Mouse (Mus musculus): ENCODE results near the gene A930004D18Rik. TPM values are rescaled to one million over a fixed set of nuclear protein-coding genes. Genes with fewer than 3 reads are reported as not detected.
"Not testable (repeated sequence)": the region's sequence is repeated elsewhere in the genome, so short reads cannot be mapped to it uniquely, and the experiment has no call there.

A930004D18Rik gene
- total RNA-seq, 4 experiments from 2014 or later, result 3.5 to 7.3 (median 5.5) TPM

DNA sequence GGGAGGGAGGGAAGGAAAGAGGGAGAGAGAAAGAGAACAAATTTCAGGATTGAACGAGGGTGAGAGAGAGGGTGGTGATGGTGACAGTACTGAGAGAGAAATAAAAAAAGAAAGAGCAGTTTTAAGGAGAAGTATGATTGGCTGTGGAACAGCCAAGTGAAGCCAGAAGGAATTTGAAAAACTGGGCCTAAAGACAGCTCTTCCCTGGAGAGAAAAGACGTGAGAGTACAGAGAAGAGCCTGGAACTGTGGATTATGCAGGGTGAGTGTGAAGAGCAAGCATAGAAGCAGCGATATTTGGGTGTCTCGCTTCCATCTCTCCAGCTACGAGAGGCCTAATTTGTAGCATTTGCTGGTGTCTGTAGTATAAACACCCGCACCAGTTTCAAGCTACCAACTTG is 26.3 kb downstream of the A930004D18Rik start:
- DNase-seq (ENCODE audit: low spot score), result no peak

DNA sequence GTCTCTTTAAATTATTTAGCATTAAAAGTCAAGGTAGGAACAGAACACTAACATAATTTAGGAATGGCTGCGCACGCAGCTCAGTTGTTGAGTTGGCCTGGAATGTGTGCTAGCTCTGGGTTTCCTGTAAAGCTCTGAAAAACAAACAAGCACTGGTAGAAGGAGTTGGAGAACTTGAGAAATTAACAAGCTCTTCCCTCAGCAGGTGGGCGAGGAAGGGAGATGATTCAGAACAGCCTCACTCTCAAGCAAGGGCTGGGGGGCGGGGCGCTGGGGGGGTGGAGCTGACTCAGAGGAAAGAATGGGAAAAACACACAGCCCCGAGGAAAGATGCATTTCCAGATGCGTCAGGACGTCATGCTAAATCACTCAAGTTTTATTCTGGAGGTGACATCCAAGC is 32.4 kb downstream of the A930004D18Rik start:
- no peak for DNase-seq (ENCODE audit: low spot score)

DNA sequence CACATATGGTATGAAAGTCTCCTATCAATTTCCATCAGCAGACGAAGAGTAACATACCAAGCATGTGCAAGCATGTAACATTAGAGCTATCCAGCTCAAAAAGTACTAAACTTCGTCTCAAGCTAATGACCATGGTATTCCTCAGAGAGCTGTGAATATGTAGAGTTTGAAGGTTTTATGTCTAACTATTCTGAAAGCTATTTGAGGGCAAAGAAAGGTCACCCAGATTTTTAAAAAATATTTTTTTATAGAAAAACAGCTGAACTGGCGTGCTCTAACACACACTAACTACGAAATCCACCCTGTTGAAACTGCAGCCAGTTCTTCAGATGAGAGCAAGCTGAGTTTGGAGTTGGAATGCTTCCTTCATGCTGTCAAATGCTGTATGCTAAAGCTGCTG is 33.3 kb downstream of the A930004D18Rik start:
- no peak for DNase-seq (ENCODE audit: low spot score)

DNA sequence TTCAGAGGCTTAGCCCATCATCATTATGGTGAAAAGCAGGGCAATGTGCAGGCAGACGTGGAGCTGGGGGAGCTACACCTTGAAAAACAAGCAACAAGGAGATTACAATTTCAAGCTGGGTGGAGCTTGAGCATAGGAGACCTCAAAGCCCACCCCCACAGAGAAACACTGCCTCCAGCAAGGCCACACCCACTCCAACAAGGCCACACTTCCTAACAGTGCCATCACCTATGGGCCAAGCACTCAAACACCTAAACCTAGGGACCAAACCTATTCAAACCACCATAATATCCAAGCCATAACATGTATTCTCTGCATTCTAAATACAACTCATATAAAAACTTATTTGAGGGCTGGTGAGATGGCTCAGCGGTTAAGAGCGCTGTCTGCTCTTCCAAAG is 35.2 kb downstream of the A930004D18Rik start:
- no peak for DNase-seq (ENCODE audit: low spot score)

DNA sequence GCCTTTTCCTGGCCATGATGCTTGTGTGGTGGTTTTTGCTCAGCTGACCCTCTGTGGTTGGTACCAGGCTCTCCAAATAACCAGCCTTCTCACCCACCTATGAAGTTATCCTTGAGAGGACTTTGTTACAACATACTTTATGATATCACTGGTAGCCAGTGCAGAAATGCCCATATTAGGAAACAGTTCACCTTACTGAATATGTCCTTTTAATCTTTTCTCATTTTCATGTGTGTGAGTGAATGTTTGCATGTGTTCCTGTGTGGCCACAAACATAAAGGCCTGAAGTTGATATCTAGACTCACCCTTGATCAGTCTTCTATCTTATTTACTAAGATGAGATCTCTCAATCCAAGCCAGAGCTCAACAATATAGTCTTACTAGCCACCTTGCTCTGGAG is 40.7 kb downstream of the A930004D18Rik start, which contains the start of gene H2al2a:
Gene H2al2a, minus strand, starts transcription at position 101 of the 400 bp plus-strand sequence.
- no peak for DNase-seq (ENCODE audit: low spot score)

DNA sequence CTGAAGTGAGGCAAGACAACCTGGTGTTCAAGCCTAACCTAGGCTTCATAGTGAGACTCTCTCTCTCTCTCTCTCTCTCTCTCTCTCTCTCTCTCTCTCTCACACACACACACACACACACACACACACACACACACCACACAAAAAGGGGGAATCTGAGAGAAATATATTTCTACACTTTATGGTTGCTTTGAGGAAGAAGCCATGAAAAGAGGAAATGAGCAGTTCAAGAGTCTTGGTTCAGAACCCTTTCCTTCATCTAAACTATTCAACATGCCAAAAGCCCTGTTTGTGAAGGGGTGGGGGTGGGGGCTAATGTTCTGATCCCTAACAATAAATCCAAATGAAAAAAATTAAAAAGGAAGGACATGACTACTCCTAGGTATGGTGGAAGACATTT is 48.0 kb downstream of the A930004D18Rik start:
- no peak for DNase-seq (ENCODE audit: low spot score)

DNA sequence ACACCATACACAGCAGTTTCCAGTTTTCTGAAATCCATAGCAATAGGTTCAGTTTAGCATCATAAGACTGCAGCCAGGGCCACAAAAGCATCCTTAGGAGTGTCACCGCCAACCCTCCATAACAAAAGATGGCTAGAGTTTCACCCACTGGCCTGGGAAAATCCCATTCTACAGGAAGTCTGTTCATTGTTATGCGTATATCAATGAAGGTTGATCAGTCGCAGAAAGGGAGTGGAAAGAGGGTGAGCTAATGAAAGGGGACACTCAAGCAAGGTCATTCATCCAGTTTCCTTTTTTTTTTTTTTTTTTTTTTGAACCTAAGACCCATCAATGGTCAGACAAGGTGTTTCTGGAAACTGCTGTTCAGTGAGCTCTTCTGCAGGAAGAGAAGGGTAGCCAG is 48.4 kb downstream of the A930004D18Rik start:
- no peak for DNase-seq (ENCODE audit: low spot score)

DNA sequence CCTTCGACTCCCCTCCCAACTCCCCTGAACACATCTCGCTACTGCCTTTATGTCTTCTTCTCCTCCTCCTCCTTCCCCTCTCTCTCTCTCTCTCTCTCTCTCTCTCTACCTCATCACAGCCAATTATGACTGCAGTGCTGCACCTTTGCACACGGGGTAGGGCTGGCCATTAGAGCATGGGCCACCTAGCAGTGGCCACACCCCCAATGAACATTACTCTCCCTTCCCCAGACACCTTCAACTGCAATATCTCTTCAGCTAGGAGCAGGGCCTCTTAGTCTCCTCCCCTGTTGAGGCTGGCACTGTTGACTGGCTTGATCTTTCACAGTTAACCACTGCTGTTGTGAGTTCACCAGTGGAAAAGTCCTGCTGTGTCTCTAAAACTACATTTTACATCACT is 50.8 kb downstream of the A930004D18Rik start:
- DNase-seq (ENCODE audit: low spot score), result no peak

DNA sequence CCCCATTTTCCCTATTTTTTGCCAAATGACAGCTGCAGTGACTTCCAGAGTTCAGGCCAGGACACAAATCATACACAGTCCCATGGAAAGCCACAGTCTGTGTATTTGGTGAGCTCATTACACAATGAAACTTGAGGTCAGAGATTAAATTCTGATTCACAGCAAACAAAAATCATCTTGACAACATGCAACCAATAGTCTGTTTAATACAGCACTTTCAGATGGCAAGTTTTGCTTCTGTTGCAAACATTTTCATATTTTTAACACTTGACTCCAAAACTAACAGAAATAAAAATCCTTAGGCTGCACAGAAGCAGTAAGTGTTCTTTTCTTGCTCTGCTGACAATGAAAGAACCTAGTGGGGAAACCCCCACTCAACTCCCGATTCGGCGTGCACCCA is 52.8 kb downstream of the A930004D18Rik start:
- no peak for DNase-seq (ENCODE audit: low spot score)

DNA sequence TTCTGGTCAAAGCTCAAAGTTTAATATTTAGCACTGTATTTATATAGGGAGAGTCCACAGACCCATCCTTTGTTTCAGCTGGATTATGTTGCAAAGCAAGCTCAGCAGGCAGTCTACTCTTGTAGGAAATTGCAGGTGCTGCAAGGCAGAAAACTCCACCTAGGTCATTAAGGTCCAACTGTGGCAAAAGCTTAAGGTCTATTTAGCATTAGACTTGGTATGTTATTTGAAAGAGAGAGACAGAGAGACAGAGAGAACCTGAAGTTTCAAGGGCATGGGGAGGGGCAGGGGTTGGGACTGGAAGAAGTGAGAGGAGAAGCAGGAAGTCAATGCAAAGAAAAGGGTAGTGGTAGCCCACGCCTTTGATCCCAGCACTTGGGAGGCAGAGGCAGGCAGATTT is 54.8 kb downstream of the A930004D18Rik start:
- no peak for DNase-seq (ENCODE audit: low spot score)

DNA sequence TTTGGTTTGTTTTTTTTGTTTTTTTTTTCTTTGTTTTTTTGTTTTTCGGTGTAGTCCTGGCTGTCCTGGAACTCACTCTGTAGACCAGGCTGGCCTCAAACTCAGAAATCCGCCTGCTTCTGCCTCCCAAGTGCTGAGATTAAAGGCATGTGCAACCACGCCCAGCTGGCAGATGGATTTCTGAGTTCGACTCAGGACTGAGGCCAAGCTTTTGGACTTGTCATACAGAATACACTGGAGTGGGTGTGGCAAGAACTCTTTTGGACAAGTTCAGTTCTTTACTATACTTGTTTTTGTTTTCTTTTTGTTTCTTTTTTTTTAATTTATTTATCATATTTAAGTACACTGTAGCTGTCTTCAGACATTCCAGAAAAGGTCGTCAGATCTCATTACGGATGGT is 58.8 kb downstream of the A930004D18Rik start:
- DNase-seq (ENCODE audit: low spot score), result no peak

DNA sequence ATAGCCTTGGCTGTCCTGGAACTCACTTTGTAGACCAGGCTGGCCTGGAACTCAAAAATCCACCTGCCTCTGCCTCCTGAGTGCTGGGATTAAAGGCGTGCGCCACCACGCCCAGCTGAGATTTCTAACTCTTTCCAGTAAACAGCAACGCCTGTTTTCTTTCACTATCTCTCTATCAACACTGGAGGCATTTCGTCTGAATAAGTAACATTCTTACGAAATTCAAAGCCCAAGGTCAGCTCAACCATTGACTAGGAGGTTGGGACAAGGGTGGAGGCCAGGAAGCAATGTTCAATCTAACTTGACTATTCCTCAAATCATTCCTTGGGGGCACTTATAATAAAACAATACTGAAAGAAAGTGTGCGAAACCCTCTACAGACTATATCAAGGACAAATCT is 59.3 kb downstream of the A930004D18Rik start:
- not testable (repeated sequence) for DNase-seq (ENCODE audit: low spot score)

DNA sequence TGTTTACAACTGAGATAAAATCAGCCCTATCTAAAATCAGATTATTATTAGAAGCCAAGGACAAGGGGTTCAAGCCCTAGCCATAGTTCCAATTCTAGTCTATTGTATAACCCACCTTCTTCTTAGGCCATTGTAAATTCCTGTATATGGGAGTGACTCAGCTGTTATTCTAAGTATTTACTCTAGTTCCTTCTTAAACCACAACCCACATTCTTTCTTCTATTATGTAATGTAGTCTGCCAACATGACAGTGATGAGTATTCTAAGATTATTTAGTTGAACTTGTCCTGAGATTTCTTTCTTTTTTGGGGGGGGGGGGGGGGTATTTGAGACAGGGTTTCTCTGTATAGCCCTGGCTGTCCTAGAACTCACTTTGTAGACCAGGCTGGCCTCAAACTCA is 59.9 kb downstream of the A930004D18Rik start:
- not testable (repeated sequence) for DNase-seq (ENCODE audit: low spot score)

DNA sequence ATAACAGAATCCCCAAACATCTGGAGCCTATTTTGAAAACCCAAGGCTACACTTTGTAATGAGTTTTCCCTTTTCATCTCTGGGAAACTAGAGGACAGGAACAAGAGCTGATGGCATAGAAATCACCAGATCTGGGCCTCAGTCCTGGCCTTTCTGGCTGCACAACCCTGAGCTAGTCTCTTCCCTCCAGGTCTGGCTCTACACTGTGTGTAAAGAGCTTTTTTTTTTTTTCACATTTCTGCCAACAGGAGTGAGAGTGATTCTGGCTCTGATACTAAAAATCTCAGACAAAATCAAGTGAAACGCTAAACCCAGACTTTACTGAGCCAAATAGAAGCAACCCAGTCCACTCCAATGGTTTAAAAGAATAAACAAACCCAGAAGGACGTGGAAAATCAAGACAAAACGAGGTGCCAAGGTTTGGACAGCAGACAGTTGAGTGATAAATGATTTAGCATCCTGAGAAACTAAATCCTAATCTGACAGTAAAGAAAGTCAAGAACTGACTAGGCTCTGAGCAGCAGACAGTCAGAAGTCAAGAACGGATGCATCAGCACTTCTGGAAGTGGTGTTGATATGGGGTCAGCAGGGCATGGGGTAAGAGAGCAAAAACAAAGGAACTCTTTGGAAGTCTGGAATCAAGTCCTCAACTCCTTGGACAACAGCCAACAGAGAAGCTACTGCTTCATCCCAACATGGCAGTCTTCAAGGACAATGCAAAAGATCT is 61.8 kb downstream of the A930004D18Rik start:
- DNase-seq (ENCODE audit: low spot score), result no peak

Small RNA genes within 50 kb of the gene (microRNA-seq; reads per million reads assigned to microRNA genes)
- gene Mir7655, result 2.0 reads per million

Other genes with a start within 250 kb of the A930004D18Rik start
- not detected for gene H2al2a, start 40.8 kb downstream of the A930004D18Rik start, total RNA-seq (2022)
- gene Skida1, start 11.3 kb upstream of the A930004D18Rik start, total RNA-seq (2022), result 1 to 10 TPM; 2.5 to 5.9 (median 3.7) TPM
- gene Mllt10, start 17.5 kb upstream of the A930004D18Rik start, total RNA-seq (2022), result 10 to 100 TPM; 25.1 to 41.8 (median 30.5) TPM

Measured in heart, adult 8-10 months (tissue).